Mouse (Mus musculus) frontal cortex, postnatal 36 days (tissue): ENCODE measurements around the gene Mrpl43.
A peak's percentile ranks its signal among the peaks of the same experiment; 100 is the strongest.

ENCODE experiments used
- DNase-seq, 2 experiments: peaks; one replicate each; pipeline ENCODE4 v3.0.0; 2022; ENCODE audit warnings: low spot score in 2 of 2

The Mrpl43 gene

DNA sequence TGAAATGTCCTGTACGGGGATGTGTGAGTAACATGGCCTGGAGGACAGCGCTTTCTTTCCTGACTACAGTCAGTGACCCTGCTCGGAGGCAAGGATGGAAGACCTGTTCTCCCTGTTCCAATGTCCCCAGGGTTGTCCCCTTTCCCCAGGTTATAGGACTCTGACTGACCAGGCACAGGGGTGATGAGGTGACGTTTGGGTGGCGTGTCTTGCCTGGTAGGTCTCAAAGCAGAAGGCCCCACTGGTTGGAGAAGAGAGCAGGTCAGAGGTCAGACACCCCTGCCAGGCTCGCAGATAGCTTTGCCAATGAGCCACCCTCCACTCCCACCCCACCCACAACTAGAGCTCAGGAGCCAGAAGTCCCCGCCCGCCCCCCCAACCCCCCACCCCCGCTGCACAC, 23.3 kb upstream of the Mrpl43 start:
- DNase-seq: no peak

DNA sequence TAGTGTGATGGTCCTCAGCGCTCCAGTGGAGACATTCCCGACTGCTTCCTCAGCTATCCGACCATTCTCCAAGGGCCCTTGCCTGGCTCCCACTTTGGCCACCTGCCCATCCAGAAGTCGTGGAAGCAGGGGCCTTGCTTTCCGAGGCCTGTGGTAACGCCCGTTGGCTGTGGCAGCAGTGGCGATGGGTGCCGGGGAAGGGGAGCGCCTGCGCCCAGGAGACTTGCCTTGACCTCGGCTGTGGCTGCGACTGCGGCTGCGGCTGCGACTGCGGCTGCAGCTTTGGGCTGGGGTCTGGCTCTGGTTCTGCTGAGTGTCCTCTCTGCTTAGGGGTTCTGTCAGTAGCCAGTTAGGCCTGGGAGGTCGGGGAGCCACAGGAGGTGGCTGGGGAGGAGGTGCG, 22.5 kb upstream of the Mrpl43 start:
- DNase-seq: no peak

DNA sequence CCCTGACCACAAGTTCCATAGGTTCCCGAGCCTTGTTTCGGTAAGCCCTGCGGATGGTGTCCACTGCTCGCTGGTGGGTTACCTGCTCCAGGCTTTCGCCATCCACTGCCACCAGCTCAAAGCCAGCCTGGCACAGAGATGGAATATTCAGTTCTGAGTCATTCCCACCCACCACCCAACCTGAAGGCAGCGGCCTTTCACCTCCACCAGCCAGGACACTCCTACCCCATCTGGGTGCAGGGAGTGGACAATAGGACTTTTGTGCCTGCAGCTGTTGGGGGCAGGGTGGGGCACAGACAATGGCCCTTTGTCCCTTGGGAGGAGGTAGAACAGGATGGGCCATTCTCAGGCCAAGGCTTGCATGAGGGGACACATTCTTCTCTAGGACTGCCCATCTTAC, 21.6 kb upstream of the Mrpl43 start:
- no peak for DNase-seq

DNA sequence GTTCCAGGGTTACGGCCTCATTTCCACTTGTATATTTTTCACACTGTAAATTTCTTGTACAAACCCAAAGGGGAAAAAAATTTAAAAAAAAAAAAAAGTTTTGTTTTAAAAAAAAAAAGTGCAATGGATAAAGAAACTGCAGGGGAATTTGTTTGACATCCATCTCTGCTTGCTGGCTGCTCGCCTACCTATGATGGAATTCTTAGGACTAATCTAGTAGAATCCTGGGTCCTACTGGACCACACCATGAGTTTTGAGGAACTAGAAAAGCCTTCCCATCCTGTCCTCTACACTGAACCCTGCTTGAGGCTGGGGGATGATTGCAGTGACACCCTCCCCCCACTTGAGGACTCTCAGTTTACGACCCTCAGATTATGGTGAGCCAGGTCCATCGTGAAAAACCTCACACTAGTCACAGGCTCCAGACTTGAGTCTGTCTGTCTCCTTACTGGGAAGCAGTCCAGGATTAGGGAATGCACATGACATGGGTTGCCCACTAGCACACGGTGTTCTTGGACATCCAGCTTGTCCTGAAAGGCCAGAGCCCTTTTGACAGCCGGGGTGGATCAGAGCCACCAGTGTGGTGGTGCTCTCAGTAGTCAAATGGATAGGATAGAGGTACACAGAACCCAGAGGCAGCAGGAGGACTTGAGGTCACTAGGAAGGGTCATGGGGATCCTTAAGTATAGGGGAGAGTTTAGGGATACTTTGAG, 20.9 kb upstream of the Mrpl43 start:
- DNase-seq: no peak

DNA sequence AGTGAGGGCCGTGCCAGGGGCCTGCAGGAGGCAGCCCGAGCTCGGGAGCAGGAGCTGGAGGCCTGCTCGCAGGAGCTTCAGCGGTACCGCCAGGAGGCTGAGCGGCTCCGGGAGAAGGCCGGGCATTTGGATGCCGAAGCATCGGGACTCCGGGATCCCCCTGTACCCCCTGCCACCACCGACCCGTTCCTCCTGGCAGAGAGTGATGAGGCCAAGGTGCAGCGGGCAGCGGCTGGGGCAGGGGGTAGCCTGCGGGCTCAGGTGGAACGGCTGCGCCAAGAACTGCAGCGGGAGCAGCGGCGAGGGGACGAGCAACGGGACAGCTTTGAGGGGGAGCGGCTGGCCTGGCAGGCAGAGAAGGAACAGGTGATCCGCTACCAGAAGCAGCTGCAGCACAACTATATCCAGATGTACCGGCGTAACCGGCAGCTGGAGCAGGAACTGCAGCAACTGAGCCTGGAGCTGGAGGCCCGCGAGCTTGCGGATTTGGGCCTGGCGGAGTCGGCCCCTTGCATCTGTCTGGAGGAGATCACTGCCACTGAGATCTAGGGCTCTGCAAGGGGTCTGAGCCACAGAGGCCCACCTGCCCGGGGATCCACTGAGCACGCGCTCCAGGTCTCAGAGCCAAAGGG, 19.8 kb upstream of the Mrpl43 start:
- no peak for DNase-seq

DNA sequence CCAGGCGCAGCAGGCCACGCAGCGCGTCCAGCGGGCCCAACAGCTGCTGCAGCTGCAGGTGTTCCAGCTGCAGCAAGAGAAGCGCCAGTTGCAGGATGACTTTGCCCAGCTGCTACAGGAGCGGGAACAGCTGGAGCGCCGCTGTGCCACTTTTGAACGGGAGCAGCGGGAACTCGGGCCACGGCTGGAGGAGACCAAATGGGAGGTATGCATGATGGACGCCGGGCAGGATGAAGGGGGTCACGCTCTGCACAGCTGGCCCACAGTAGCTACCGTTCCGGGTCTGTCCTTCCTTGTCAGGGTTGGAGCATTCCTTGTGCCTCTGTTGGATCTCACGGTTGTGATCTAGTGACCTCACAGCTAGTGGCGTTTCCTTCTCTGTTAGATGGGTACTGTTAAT, 18.5 kb upstream of the Mrpl43 start:
- no peak for DNase-seq

DNA sequence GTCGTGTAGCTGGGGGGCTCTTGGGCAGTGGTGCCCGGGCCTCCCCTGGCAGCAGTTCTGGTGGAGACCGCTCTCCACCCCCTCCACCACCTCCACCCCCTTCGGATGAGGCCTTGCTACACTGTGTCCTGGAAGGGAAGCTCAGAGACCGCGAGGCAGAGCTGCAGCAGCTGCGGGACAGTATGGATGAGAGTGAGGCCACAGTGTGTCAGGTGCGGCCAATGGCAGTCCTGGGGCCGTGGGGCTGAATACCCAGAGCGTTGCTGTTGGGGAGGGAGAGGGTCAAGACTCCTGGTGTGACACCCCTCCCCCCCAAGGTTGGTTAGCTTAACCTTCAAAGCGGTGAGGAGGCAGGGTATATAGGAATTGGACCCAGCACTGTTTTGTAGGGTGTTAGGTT, 17.8 kb upstream of the Mrpl43 start:
- DNase-seq: no peak

DNA sequence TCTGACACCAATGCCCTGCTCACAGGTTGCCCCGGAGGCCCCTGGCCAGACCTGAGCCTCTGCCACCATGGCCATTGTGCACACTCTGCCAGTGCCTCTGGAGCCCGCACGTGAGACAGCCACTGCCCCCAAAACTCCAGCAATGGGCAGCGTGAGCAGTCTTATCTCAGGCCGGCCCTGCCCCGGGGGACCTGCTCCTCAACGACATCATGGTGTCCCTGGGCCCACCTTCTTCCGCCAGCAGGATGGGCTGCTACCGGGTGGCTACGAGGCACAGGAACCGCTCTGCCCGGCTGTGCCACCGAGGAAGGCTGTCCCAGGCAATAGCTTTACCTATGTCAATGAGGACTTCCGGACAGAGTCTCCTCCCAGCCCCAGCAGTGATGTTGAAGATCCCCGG, 15.1 kb upstream of the Mrpl43 start:
- DNase-seq: no peak

DNA sequence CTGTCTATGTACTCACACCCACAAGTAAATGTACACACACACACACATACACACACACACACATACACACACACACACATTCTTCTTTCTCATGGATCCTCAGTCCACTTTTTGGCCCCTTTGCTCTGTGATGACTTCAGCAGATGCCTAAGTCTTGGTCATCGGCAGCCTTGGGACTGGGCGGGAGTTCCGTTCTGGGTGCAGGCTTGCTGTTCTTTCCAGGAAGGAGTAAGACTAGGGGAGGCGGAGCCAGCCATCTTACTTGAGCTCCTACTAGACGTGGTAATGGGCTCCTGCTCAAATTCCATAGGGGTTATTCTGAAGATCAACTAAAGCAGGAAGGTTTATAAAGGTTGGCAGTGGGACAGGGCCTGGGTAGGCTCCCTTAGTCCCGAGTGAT, 14.1 kb upstream of the Mrpl43 start:
- DNase-seq: no peak

DNA sequence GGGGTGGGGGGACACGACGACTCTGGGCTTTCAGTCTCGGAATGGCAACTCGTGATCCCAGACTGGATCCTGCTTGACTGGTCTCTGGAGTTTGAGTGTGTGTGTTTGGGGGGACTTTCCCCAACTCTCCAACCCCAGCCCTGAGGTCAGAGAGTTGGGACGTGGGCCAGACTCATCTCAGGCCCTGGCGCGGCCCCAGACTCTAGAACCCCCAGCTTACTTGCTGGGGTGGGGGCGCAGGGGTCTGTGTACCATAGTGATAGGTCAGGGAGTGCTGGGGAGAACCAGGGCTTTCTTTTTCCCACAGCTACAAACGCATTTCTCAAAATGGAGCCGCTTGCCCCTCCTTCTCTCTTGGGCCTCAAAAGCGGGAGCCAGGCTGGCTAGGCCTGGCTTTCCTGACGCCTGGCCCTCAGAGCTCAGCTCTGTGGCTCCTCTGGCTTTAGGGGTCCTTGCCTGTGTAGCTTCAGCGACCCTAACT, 12.1 kb upstream of the Mrpl43 start:
- no peak for DNase-seq

DNA sequence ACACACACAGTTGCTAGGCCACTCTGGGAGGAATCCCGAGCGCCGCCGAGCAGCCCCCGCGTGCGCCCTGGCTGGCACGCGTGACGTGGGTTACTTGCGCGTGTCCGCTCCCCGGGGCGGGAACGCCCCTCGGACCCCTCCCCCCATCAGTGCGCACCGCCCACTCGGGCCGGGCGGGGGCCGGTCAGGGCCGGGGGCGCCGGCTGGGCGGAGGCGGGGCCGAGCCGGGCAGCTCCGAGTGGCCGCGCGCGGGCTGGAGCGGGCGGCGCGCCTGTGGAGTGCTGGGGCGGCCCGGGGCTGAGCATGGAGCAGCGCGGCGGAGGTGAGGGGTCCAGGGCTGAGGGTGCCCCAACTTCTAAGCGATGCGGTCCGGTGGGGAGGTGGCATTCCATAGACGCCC, 11.7 kb upstream of the Mrpl43 start:
- peak; percentile 72 to 81 for DNase-seq

DNA sequence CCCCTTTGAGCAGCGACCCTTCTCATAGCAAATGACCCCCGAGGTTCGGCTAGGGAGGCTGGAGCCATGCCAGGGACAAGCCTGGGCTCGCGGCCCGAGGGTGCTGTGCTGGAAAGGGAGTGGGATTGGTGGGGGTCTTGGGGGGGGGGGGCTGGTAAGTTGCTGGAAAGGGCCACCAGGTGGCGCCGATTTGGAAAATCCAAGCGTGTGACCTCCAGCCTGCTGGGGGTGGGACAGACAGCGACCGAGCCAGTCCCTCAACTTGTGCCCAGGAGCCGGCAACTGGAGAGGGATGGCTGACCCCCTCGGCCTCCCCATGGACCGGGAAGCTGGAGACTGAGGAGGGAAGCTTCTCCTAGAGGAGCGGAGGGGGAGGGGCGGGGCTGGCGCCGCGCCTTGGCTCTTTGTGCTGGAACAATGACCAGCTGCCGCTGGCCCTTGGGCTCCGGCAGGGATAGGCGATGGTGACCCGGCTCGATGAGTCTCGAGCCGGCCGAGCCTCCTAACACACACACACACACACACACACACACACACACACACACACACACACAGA, 11.1 kb upstream of the Mrpl43 start:
- peak; percentile 64 to 66 for DNase-seq

DNA sequence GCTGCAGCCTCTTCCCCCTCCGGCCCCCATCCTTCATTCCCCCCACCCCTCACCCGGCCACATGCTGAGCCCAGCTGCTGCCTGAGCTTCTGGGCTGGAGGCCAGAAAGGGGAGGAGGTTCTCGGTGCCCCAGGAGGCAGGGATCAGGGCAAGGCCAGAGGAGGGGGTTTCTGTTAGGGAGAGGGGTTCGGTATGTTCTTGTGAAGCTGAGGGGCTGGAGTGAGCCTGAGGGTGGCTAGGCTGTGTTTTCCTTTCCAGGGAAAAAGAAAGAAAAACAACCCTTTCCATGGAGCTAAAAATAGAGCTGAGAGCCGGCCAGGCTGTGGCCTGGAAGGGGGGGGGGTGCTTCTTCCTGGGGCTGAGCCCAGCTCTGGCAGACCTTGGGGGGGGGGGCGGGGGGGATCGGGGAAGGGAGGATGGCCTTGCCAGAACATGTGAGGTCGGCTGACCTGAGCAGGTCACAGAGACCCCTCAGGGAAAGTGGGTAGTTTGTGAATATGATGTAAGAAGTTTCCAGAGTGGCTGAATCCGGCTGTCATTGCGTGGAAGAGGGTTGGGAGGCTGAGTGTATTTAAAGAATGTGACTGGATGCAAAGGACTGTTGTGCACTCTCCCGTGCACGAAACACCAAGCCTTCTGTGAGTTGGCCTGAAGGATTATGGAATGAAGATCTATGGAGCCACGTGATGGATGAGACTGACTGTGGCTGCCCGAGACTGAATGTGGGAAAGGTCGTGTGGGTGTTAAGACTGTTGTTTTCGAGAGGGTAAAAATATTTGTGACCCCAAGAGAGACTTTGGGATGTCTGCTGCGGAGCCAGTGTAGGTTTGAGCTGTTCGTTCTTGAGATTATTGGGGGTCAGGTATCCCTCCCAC, 10.3 kb upstream of the Mrpl43 start:
- peak; percentile 52 to 75 for DNase-seq

DNA sequence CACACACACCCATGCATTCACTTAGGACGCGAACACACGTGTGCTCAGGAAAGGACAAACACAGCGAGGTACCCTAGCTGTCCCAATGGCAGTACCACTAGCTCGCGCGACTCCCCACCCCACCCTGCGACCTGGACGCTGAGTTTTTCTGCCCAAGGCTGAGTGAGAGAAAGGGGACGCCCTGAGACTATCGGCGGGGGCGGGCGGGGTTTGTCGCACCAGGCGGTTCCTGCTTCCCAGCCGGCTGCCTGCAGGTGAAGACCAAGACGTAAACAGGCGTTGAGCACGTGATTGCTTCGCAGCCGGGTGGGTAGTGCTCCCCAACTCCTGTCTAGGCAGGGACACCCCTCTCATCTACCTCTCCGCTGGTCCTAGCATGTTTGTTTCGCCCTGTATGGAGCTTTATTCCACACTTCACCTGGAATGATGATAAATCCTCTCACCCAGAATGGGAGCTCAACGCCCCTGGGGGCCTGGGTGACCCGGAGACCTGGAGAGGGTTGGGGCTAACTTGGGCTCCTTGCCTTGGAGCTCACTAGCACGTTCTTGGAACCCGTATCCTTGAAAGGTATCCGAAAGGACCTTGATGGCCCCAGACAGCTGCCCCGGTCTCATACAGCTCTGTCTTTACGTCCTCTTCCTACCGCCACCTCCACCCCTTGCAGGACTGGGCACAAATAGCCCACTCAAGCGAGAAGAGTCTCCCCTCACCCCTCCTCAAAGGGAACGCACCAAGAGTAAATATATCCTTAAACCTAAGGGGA, 9.5 kb upstream of the Mrpl43 start:
- peak in 1 of 2 experiments; percentile 27 for DNase-seq

DNA sequence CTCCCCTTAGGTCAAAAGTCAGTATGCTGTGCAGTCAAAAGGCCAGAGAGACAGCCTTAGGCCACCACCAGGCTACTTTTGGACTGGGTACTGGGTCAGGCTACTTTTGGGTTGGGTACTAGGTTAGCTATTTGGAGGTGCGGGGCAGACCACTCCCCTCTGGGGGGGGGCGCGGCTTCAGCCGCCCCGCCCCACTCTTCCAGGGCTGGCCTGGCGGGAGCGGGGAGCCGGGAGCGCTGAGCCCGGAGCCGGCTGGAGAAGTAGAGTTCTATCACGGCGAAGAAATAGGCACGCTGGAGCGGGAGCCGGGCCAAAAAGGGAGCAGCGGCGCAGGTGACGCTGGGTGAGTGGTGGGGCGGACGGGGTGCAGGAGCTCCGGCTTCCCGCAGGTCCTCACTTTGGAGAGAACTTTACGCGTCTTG, 8.8 kb upstream of the Mrpl43 start:
- peak in 1 of 2 experiments; percentile 32 for DNase-seq

DNA sequence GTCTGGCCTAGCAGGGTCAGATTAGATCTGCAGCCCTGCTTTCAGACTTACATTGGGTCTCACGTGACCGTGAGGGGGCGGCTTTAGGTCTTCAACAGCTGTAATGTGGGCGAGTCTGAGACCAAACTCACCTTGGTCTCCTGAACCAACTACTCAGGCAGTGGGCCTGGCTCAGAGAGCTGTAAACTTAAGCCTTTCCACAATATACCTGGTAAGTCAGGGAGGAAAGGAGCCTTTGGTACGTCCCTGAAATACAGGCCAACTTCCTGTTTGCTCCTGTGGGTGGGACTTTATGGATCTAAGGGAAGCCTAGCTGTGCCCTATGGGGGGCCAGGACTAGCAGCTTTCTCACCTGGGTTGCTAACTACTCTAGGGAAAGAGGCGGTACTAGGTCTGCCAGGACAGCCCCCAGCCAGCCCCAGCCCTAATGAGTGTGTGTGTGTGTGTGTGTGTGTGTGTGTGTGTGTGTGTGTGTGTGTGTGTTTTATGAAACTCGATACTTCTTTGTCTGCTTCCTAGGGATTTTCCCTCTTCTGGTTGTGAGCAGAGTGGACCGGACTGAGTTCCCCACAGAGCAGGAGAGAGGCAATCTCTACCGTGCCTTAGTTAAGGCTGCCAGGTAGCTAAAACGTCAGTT, 8.2 kb upstream of the Mrpl43 start, which contains the start of gene Lzts2:
Lzts2 (plus strand) TSS at position 80 of the 637 bp plus-strand sequence.
- DNase-seq: no peak

DNA sequence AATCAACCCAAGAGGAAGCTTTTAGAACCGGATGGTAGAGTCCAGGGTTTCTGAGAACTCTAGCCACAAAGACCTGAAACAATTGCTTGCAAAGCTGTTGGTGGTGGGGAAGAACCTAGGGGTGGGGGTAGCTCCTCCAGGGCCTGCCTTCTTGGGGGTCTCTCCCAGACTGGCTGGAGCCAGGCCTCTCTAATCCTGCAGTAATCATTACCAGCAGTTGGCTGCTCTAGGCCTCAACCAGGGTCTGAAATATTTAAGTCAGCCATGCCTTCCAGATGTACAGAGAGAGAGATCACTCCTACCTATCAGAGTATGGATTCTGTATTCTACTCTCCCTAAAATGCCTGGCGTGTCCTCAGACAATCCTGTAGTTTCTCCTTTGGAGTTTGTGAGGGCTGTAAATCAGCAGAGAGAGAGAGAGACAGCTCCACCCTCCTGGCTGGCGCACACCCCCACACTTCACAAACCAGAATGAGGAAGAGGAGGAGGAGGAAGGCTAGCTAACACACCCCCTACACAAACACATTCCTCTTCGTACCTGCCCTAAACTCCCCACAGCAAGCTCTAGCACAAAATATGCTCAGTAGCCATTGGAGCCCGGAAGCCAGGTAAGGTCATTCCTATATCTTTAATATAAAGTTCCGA, 7.5 kb upstream of the Mrpl43 start:
- no peak for DNase-seq

DNA sequence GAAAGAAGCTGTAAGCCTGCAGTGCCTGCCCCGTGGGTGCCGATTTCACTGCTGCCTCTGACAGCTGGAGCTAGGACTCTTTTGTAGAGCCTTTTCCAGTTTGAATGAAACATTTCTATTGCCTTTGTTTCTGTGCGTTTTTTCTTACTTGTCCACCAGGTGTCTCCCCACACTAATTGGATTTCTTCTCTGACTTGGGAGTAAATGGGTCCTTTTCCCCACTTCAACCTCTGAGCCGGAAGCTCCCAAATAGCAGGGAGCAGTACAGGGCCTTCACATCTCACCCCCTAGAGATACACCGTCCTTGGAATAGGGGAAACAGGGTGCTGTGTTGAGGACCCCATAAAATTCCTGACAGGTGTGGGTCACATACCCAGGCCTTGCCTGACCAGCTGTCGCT, 6.4 kb upstream of the Mrpl43 start:
- no peak for DNase-seq

DNA sequence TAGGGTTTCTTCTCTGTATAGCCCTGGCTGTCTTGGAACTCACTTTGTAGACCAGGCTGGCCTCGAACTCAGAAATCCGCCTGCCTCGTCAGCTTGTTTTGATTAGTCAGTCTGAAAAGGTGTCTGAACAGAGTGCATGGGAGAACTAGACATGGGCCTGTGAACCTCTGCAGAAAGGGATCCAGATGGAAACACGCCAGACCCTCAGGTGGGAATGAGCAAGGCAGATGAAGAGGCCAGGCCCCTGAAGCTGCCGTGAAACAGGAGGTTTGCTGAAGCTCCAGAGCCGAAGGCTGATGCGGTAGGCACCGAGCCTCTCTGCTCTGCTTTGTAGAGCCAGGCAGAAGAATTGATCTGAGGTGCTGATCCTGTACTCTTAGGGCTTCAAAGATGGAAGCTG, 6.0 kb upstream of the Mrpl43 start:
- DNase-seq: no peak

DNA sequence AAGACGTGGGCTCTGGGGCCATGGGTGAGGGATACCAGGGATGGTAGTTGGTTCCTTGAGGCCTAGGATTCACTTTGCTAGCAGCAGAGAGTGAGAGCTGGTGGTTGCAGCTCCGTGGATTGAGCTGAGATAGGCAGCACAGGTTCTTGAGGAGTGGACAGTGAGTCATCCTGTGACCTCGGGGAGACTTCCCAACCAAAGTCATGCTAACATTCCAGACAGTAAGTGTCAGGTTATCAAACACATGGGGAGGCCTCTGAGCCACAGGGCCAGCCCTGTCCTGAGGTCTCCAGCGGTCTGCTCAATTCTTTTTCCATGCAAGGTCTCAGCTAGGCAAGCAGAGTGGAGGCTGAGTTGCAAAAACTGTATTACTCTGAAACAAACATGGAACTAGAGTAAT, 4.4 kb upstream of the Mrpl43 start:
- DNase-seq: no peak
